Mouse (Mus musculus) embryonic facial prominence, embryonic 10.5 days (tissue): ENCODE results near the gene Hspb1. TPM values are rescaled to one million over a fixed set of nuclear protein-coding genes. Genes with fewer than 3 reads are reported as not detected.
A peak's percentile ranks its signal among the peaks of the same experiment; 100 is the strongest.

Experiments
- DNase-seq: peaks from one replicate; pipeline ENCODE4 v3.0.0-alpha.2; 2017; ENCODE audit warnings: low spot score
- H3K27ac ChIP-seq: fragments of 300-500 bp; sonication (generic); replicated peaks from 2 replicates; pipeline ENCODE4 v1.5.1; 2016; ENCODE audit warnings: mild to moderate bottlenecking
- H3K27me3 ChIP-seq: fragments of 300-500 bp; sonication (generic); replicated peaks from 2 replicates; pipeline ENCODE4 v1.6.1; 2016; ENCODE audit warnings: low read depth, mild to moderate bottlenecking; ENCODE audit not compliant: poor library complexity, severe bottlenecking
- H3K36me3 ChIP-seq: fragments of 300-500 bp; sonication (generic); replicated peaks from 2 replicates; pipeline ENCODE4 v1.6.1; 2016; ENCODE audit warnings: mild to moderate bottlenecking, moderate library complexity
- H3K4me1 ChIP-seq: fragments of 300-500 bp; sonication (generic); 2 replicates; pipeline ENCODE4 v1.6.1; 2016
- H3K4me3 ChIP-seq: fragments of 300-500 bp; sonication (generic); 2 replicates; pipeline ENCODE4 v1.5.1; 2016; ENCODE audit warnings: mild to moderate bottlenecking, moderate library complexity
- H3K9me3 ChIP-seq: fragments of 300-500 bp; sonication (generic); 2 replicates; pipeline ENCODE4 v1.6.1; 2016; ENCODE audit warnings: mild to moderate bottlenecking
- WGBS: fragments of 180-500 bp; shearing (Covaris S2); methylation state at CpG from one replicate; pipeline ENCODE4 v1.1.7; 2016; 5-methylcytosine and 5-hydroxymethylcytosine counted together
- polyA plus RNA-seq: library from polyadenylated mRNA; unstranded; fragments of >200 nt; fragmentation: Nextera tagmentation; extraction: Ambion mirVana; gene quantifications from 2 replicates; pipeline ENCODE4 v1.2.1, GENCODE M21; 2016

Gene Hspb1
- polyA plus RNA-seq, 1 experiment from 2014 or later: 24.4 TPM

- 80% methylated on average over 6 of the region's 6 CpGs for WGBS
- peak overlapping the region; percentile 95 for H3K4me3 ChIP-seq
- H3K4me1 ChIP-seq: peaks cover 27% of the 10 kb centered on the region
Observed at GRCm38 (mm10) chr5:135935641-135936190, 48.0 kb downstream of the Hspb1 start.

More at GRCm38 (mm10) chr5:135935641-135936190, 48.0 kb downstream of the Hspb1 start:
- H3K36me3 ChIP-seq: peaks cover 18% of the 10 kb centered on the region
- H3K9me3 ChIP-seq: no peaks in the 10 kb centered on the region
- no peaks in the 10 kb centered on the region for H3K27me3 ChIP-seq
- no peak for DNase-seq
- peak overlapping the region; percentile 97 for H3K27ac ChIP-seq

Other genes starting within 250 kb of the Hspb1 start
- 97.3 and 103 TPM in 2 replicates for gene Por, start 217.9 kb upstream of the Hspb1 start, polyA plus RNA-seq
- gene Tmem120a, start 143.5 kb upstream of the Hspb1 start, polyA plus RNA-seq: 54.7 and 59.3 TPM in 2 replicates
- gene Styxl1, start 109.5 kb upstream of the Hspb1 start, polyA plus RNA-seq: 0.30 and 0.31 TPM in 2 replicates
- 603 and 625 TPM in 2 replicates for gene Mdh2, start 109.4 kb upstream of the Hspb1 start, polyA plus RNA-seq
- 4.9 and 5.3 TPM in 2 replicates for gene Srrm3, start 81.0 kb upstream of the Hspb1 start, polyA plus RNA-seq
- gene Ywhag, start 46.7 kb downstream of the Hspb1 start, polyA plus RNA-seq: 244 and 257 TPM in 2 replicates
- gene Ssc4d, start 86.6 kb downstream of the Hspb1 start, polyA plus RNA-seq: 3.1 and 4.0 TPM in 2 replicates
- gene Zp3, start 92.2 kb downstream of the Hspb1 start, polyA plus RNA-seq: not detected in 2 replicates
- 38.5 and 39.2 TPM in 2 replicates for gene Dtx2, start 106.9 kb downstream of the Hspb1 start, polyA plus RNA-seq
- 0.32 and 0.78 TPM in 2 replicates for gene Upk3b, start 150.6 kb downstream of the Hspb1 start, polyA plus RNA-seq
- gene Upk3bl, start 166.6 kb downstream of the Hspb1 start, polyA plus RNA-seq: 6.0 and 6.7 TPM in 2 replicates
- 2.4 and 4.7 TPM in 2 replicates for gene Rasa4, start 196.0 kb downstream of the Hspb1 start, polyA plus RNA-seq
- gene Polr2j, start 228.7 kb downstream of the Hspb1 start, polyA plus RNA-seq: 300 and 301 TPM in 2 replicates
- 59.7 and 62.4 TPM in 2 replicates for gene Lrwd1, start 248.2 kb downstream of the Hspb1 start, polyA plus RNA-seq
- 26.3 and 29.1 TPM in 2 replicates for gene Alkbh4, start 248.2 kb downstream of the Hspb1 start, polyA plus RNA-seq